Mouse (Mus musculus): ENCODE measurements around the gene Crim1. TPM values are rescaled to one million over a fixed set of nuclear protein-coding genes. Genes with fewer than 3 reads are reported as not detected.
"Not testable (repeated sequence)": the region's sequence is repeated elsewhere in the genome, so short reads cannot be mapped to it uniquely, and the experiment has no call there.

Crim1 gene
- total RNA-seq, 2 experiments from 2014 or later, result 80.3 to 88.5 TPM

DNA sequence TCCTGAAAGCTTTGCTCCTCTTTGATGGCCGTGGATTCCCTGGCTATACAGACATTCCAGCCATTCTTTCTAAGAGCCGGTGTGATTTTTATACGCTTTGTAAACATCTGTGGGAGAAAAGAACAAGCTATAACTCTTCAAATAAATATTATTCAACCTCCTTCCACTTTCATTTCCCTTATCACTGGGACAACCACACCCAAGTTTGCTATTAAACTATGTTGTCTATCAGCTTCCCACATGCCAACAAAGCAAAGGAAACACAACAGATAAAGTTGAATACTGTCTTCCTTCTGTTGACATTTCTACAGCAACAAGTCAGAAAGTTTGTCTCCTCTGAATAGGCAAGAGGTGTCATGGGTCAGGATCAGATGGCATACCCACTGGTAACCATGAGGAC lies 48.9 kb downstream of the Crim1 start:
- DNase-seq (ENCODE audit: low spot score in 2 of 2), result no peak

DNA sequence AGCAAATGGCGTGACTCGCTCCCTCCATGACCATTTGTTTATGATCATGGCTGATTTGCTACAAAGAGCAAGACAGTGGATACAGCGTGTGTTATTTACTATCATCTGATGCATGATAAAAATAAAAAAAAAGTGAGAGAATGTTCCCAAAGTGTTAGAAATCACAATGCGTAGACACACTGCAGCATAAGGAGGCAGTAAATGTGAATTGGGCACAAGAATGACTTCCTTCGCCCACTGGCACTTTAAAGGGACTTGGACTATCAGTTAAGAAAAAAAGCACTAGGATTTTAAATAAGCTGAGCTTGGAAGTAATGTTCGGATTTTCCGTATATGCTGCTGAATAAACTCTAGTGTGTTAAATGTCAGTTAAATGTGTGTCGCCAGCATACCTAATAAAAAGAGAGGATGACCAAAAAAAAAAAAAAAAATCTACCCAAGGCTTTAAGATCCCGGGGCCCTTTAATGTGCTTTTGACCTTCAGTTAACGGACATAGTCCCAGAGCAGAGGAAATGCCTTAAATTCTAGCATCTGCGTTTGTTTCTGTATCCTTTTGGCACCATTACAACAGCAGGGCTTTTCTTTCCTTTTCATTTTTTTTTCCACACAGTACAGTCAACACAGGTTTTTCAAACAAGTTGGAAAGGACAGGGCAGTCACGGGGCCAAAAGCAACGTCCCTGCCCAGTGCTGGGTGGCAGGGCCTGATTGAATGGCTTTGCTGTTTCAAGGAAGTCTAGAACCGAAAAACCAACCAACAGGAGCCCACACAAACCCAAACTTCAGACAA lies 50.3 kb downstream of the Crim1 start:
- no peak for DNase-seq (ENCODE audit: low spot score in 2 of 2)

DNA sequence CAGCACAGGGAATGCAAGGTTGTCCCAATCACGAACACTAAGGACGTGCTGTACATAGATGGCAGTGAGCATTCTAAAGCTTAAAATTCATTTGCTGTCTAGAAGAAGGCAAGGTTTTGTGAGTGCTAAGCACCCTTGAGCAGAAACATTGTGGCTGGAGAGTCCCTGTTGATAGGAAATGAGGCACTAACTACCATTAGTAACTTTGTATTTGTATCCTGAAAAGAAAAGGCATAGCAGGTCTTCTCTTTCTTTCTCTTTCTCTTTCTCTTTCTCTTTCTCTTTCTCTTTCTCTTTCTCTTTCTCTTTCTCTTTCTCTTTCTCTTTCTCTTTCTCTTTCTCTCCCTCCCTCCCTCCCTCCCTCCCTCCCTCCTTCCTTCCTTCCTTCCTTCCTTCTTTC lies 53.5 kb downstream of the Crim1 start:
- DNase-seq (ENCODE audit: low spot score in 2 of 2), result not testable (repeated sequence)

DNA sequence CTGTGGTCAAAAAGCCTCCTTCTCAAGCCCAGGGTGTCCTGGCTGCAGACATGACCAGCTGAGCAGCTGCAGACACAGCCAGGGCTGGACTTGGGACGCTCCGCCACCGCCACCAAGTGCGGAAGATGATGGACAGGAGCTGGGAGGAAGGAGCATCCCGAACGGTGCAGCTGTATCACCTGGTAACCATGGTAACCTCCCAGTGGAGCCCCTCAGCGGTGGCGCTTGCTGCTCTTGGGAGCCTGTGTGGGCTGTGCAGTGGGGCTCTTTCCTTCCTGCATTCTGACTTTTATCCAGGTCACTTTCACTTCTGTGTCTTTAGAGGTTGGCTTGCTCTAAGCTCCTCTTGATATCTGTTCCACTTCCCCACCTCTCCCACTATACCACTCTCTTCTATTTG lies 54.2 kb downstream of the Crim1 start:
- no peak for DNase-seq (ENCODE audit: low spot score in 2 of 2)

DNA sequence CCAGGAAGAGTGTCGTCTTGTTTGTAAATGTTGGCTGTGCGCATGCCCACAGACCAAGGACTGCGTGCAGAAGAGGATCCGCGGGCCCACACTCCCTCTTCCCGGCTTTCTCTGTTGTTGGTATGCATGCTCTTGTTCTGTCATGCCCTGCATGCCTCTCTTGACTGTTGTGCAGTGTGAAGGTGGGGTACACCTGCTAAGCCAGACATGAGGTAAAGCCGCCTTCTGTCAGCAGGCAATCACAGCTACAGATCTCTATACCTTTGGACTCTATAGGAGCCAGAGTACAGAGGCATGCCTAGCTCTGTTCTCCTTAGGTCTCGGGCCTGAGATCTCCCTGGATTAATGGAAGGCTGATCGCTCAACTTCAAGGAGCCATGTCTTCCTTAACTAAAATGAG lies 55.7 kb downstream of the Crim1 start:
- DNase-seq (ENCODE audit: low spot score in 2 of 2), result no peak

DNA sequence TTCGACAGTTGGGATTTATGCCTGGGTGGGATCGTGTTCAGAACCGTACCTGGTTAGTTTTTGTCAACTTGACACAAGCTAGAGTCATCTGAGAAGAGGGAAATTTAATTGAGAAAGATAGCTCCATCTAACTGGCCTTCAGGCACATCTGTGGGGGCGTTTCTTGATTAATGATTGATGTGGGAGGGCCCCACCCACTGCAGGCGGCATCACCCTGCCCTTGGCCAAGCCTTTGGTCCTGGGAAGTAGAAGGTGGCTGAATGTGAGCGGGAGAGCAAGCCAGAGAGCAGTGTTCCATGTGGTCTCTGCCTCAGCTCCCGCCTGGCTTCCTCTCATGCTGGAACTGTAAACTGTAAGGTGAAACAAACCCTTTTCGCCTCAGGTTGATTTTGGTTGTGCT lies 56.5 kb downstream of the Crim1 start:
- no peak for DNase-seq (ENCODE audit: low spot score in 2 of 2)

DNA sequence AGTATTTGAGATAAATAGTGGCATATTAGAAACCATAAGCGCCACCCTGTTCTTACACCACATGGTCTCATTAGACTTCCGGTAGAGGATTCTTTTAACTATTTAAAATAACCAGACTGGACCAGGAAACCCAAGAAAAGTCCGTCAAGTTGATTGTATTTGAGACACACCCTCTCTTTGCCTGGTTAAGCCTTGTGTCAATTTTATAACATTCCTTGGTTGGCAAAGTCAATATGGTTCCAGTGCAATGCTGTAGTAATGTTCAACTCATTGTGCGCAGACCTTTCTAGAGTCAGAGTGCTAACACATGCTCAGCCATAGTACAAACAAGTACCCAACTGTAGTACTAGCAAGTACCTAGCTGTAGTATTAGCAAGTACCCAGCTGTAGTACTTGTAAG lies 61.6 kb downstream of the Crim1 start:
- no peak for DNase-seq (ENCODE audit: low spot score in 2 of 2)

DNA sequence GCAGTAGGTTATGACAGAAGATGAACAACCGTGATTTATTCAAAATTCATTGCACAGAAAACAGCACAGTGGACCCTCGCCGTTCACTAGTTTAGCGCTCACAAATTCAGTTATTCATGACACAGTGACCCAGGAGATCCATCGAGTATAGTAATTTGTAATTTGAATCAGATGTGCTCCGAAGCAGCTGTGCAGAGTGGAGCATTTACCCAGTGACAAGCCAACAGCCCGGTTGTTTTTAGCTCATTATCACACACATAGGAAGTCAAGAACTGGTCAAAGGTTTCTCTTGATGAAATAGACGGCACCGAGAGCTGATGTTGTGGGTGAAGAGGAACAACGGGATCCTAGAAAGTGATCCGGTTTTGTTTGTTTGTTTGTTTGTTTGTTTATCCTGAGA lies 64.1 kb downstream of the Crim1 start:
- no peak for DNase-seq (ENCODE audit: low spot score in 2 of 2)

DNA sequence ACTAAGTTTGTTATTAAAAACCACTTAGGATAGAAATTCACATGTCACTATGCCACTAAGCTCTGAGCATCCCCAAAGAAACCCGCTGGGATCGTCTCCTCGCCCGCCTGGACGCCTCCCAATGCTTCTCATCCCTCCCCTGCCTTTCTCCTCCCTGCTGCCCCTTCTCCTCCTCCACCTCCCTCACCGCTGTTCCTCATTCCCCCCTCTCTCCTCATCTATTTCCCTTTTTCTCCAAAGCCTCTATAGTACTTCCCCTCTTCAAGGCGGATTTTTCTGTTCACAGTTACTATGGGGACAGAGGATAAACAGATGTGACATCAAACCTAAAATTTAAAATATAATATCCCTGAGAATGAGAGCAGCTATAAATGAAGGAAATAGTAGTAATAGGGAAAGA lies 65.1 kb downstream of the Crim1 start:
- no peak for DNase-seq (ENCODE audit: low spot score in 2 of 2)

DNA sequence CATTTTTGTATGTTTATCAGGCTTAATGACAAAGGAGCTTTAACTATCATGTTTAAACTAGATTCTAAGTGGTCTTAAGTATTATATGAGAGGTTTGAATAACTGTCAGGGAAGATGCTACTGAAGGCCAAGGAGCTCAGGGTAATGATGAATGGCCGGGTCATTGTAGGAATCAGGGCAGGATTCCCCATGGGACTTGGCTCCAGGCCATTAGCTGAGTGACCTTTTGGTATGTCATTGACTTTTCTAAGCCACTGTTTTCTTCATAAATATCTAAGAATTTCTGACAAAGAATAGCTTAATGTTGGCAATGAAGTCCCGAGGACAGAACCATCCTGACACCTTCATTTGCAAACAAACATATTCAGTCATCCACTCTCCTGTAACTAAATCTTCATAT lies 66.2 kb downstream of the Crim1 start:
- no peak for DNase-seq (ENCODE audit: low spot score in 2 of 2)

DNA sequence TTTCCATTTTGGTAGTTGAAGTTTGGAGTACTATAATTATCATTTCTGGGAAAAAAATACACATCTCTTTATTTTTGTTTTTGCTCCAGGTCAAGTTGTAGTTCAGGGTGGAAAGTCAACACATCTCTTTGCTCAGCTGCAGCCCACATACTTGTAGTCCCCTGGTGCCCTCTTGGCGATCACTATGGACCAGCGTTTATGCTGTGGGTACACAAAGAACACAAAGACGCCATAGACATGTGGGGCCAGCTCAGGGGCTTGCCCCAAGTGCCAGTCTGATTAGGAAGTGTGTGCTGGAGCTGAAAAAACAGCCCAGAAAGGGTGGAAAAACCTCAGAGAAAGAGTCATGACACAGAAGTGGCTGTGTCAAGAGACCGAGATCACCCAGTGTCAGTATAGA lies 68.5 kb downstream of the Crim1 start:
- no peak for DNase-seq (ENCODE audit: low spot score in 2 of 2)

DNA sequence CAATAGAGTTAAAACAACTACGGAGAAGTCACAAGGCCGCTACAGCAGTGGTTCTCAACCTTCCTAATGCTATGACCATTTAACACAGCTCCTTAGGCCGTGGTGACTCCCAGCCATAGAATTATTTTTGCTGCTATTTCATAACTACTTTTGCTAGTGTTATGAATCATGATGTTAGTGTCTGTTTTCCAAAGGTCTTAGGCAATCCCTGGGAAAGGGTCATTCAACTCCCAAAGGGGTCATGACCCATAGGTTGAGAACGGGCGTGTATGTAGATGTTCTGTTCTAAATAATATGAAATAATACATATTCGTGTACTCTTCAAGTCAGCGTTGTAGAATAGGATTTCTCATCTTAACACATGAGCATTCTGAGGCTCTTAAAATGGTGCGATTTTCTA lies 69.3 kb downstream of the Crim1 start:
- DNase-seq (ENCODE audit: low spot score in 2 of 2), result no peak

DNA sequence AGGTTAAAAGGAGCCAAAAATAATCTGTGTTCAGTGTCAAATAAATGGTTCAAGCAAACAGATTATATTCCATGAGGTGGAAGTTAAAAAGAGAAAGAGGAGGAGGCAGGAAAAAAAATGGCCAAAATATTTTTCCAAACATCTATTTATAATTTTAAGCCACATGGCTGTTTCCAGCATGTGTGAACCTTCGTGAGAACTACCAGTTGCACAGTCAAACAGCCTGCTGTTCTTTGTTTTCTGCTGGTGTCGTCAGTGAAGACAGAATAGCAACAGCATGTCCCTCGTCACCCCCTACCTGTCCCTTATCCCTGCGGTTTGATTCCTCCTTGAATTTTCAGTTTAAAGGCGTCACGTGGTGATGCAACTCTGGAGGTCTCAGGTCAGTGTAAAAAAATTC lies 70.0 kb downstream of the Crim1 start:
- DNase-seq (ENCODE audit: low spot score in 2 of 2), result no peak

DNA sequence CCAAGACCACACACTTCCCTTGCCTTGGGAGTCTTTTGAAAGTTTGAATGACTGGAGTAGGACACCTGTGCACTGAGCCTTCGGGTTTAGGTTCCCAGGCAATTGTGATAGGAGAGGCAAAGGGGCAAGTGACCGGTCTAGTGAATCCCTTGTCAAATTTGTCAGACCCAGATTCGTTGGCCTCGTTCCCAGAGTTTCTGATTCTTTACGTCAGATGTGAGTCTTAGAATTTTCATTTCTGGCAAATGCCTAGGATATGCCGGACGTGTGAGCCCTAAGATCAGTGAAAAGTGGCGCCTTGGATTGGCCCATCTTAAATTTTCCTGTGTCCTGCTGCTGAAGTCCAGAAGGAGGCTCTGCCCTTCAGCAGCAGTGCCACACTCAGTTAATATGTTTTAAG lies 71.7 kb downstream of the Crim1 start:
- no peak for DNase-seq (ENCODE audit: low spot score in 2 of 2)

DNA sequence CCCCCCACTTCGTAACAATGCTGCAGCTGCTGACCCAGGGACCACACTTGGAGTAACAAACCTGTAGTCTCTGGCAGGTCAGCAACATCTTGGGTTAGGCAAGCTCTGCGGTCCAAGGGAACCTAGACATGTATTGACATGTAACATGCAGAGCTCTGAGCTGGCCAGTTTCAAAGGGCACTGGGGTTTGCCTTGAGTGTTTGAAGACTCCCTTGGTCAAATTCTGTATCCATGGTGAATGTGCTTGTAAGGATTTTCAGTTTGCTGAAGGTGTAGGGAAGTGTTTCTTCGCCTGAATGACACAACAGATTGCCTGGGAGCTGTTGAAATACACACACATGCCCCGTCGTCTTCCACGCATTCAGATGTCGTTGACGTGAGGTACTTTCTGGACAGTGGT lies 72.1 kb downstream of the Crim1 start:
- DNase-seq (ENCODE audit: low spot score in 2 of 2), result no peak

DNA sequence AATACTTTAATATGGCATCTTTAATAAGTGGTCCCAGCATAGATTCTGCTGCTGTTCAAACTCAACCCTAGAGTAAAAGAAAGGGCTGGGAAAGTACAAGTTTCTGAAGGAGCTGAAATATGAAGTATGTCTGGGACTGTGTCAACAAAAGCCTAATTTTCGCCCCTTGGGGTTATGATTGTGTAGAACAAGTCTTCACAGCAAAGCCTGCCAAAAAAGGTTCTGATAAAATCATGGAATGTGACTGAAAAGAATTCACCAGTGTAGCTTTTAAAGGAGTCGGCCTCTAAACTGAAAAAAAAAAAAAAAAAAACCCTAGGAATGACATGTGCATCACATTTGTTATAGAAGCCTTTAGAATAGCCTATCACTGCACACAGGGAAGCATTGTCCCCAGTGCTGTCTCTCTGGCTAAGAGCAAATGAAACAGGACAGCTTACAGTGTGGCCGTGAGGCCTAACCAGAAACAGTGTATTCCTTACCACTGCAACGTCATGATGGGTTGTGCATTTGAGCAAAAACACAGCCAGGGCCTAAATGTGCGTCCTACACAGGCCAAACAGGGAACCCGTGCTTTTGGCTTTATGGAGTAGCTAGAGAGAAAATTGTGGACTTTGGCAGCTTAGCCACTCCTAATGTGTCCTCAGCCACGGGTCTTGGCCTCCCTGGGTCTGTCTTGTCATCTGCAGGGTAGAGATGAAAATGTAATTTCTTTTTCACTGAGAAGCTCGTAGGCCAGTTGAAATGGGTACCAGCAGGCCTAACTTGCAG lies 72.8 kb downstream of the Crim1 start:
- no peak for DNase-seq (ENCODE audit: low spot score in 2 of 2)

DNA sequence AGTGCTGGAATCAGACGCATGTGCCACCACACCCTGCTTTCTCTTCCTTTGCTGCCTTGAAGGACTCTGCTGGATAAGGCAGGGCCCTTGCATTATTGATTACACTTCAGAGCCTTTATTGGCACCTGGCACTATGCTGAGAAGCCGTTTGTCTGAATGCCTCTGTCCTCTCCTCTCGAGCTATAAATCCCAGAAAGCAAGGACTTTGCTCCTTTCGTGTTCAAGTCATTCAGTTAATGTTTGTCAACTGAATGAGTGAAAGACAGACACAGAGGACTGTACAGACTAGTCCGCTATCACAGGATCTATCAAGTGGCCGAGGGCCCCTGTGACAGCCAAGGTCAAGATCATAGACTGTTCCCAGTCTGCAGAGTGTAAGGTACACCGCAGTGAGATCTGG lies 73.8 kb downstream of the Crim1 start:
- no peak for DNase-seq (ENCODE audit: low spot score in 2 of 2)

DNA sequence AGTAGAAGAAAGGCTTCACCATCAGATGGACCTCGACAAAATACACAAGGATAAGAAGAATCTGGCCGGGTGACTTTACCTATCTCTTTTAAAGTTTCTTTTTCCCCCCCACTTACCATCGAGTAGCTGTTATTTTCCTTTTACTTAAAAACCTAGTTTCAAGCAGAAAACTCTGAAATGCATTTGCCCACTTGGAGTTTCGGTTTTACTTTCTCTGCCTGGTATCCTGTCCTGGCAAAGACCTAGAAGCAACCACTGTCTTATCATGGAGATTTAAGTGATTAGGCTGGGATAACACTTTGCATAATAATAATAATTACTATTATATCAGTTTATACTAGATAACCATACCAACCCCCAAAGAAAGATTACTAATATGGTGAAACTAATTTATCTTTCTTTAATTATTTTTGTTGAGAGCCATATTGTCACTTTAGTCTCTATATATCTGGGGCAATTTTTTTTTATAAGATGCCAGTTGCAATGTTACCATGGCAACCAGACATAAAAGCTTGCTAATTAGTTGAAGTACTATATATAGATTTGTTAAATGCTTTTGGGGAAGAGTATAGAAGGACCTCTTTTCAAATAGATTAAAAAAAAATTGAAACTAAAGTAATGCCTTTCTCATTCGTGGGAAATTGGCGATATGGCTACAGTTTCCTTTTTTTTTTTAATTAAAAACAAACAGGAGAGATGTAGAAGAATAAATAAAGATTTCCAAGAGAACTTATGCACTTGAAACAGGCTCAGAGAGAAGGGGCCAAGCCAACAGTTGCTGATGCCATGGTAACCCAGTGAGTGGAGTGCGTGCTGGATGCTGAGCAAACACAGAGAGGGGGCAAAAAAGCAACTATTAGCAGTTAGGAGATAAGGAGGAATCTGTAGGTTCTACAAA lies 74.8 kb downstream of the Crim1 start:
- no peak for DNase-seq (ENCODE audit: low spot score in 2 of 2)

DNA sequence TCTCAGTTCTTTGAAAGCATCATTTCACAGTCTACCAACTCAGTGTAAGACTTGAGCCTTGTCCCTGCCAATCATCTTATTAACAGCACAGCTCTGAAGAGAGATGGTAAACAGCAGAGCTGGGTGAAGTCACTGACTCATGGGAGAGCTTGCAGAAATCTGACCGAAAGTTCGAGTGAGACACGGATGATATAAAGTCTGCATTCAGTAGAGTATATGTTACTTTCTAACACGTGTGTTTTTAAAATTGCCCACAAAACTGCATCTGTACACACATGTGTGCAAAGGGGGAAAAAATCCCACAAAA lies 75.4 kb downstream of the Crim1 start:
- DNase-seq (ENCODE audit: low spot score in 2 of 2), result no peak

DNA sequence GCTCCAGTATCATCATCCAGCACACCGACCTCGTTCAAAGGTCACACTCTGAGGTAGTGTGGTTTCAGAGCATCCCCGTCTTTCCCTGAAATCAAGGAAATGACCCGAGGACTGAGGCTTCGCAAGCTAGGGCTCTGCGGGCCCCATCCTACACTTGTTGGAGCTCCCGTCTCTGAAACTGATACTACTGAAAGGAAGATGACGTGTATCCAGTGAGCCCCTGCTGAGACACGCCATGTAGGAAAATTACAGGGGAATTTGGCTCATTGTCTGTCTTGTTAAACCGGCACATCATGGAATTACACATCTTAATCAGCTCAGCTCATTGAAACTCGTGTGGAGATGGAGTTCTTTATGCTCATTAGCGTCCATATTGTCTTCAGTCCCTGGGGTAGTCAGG lies 79.1 kb downstream of the Crim1 start:
- no peak for DNase-seq (ENCODE audit: low spot score in 2 of 2)

DNA sequence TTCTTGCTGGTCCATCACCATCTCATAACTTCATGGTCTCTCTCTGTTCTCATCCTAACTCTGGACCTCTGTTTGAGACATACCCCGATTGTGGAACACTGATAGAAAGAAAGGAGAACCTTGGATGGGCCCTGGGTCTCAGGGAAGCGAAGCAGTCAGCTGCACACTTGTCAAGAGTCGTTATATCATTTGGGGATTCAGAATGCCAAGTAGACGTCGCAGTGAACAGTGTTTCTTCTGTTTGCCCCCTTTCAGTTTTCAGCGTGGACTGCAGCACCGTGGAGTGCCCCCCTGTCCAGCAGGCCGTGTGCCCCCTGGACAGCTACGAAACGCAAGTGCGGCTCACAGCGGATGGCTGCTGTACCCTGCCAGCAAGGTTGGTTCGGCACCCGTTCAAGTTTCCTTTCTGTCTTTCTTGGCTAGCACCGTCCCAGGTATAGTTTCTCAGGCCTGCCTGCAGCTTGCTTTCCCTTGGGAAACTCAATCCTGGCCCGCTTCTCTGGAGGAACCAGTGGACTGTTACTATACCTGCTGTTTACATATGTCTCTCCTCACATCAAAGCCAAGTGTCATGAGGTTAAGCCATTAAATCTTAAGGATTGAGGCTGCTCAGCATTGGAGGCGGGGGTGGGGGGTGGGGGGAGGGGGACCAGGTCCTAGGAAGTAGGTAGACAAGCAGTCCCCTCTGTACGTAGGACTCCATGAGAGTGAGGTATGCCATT lies 81.1 kb downstream of the Crim1 start:
- DNase-seq (ENCODE audit: low spot score in 2 of 2), result no peak
